Mouse (Mus musculus) neutrophil, adult 5-6 weeks (primary cell): ENCODE data around the gene Trpm6. TPM values are rescaled to one million over a fixed set of nuclear protein-coding genes. Genes with fewer than 3 reads are reported as not detected.

Experiments
- ATAC-seq: fragments of 151-379, 151-347 bp; 2 replicates; pipeline ENCODE4 v1.8.0; 2017; ENCODE audit warnings: mild to moderate bottlenecking, moderate TSS enrichment; ENCODE audit not compliant: insufficient number of reproducible peaks, poor library complexity, low FRiP score, severe bottlenecking; ENCODE audit errors: extremely low read depth
- total RNA-seq: library from RNA; stranded (forward); fragments of 200-1000 nt; gene quantifications from 2 replicates; pipeline ENCODE4 v1.2.3, GENCODE M21; 2017

Gene Trpm6
- total RNA-seq, 1 experiment from 2014 or later, result not detected

DNA sequence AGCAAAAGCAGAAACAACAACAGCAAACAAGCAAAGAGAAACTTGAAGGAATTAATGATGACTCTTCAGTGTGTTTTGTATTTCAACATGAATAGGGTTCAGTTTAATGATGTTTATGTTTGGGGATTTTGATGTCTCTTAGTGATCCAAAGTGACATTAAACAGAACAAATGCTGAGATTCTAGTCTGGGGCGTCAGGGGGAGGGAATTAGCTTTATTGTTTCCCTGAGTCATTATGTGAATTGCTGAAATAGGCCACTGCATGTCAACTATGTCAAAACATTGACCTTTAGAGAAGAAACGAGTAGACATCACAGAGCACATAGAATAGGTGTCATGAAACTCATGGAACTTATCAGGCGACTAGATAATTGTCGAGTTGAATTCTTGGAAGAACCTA, 129.5 kb downstream of the Trpm6 start:
- no peak for ATAC-seq

DNA sequence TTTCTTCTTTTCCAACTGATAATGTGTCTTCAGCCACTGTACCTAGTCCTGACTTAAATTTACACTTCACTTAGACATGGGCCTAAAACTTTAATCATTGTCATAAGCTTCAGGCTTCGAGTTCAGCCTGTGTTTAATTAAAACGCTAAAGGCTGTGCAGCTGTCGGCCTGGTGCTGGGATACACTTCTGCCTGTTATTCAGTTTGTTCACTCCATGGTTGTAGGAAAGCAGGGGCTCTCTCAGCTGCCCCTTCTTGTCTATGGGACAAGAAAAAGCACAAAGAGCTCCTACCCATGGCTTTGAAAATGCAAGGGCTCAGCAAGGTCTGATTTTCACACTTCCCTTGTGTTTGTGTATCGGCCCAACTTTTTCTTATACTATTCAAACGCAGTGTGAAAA, 131.4 kb downstream of the Trpm6 start:
- ATAC-seq, result no peak

DNA sequence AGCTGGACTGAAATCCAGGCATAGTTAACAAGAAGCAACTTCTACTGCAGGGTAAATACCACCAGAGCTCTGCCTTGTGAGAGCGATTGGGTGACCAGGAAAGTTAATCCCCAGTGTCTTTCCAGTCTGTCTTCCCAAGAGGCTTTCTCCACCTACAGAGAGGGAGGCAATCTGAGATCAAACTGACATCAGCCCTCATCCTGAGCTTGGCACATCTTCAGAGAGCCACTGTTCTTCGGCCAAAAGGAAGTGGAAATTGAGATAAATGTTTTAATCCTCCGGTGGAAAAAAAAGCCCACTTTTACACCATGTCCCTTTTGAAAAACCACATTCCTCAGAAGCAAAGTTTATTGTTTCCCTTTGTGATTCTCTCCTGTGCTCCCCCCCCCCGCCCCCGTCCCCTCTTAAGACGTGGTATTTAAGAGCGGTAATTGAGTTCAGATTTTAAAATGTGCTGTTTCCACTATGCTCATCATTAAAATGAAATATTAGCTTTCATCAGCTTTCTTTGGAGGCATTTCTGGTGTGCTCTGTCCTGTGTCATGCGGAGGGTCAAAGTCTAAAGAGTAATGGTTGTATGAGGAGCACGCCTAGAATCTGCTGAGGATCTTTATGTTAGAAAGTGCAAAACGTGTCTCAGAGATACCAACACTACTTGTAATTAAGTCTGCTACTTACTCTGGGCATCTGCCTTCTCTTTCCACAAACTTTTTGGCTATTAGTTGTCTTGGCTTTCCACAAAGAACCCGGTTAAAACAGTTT, 138.0 kb downstream of the Trpm6 start:
- no peak for ATAC-seq

DNA sequence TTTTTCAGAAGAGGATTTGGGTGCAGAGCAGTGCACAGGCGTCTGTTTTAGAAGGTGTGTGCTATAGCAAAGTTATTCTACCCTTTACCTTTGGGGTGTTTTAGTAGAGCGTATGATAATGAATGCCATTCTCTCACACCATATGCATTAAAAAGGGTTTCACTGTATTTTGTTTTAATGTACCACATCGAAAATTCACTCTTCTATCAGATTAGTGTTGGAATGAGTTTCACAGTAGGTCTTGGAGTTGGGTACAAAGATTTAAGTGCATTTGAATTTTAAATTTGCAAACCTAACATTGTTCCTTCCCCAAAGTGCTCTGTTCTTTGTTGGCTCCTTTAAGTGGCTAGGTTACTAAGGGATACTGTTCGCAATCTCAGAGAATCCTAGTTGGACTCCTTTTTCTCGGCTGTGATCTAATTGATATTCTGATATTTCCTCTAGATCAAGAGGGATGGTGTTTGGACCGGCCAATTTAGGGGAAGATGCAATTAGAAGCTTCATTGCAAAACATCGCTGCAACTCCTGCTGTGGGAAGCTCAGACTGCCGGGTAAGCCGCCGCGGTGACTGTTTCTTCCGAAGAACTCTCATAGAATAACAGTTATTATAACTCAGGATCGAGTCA, 138.8 kb downstream of the Trpm6 start:
- ATAC-seq, result no peak

DNA sequence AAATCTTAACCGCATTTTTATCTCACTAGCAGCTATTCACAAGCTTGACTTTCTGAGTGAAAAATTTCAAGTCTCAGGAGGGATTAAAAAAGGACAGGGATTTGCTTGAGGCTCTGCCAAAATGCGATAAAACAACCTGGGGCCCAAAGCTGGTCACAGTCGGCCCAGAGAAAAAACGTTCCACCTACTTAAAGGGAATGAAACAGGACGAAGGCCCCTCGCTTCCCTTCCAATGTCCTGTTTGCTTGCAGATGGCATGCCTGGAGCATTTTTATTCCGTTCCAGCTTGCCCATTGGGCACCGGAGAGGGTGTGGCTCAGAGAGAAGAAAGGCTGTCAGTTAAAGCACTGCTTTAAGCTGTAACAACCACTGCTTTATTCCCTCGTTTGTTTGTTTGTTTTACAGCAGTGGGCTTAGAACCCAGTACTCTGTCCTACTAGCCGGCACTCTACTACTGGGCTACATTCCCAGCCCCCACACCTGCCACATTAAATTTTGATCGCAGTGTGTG, 139.4 kb downstream of the Trpm6 start:
- ATAC-seq, result no peak

DNA sequence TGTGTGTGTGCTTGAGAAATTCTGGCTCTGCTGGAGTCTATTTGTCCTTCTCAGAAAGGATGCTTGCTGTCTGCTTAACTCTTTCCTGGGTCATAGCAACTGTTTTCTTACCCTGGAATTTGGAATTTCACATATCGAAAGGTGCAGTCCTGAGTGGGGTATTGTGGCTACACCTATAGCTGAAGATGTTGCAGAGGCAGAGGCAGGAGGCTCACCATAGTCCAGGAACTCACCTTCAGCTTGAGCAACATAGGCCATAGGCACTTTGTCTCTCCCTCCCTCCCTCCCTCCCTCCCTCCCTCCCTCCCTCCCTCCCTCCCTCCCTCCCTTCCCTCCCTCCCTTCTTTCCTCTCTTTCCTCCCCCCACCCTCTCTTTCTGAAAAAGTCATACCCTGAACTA, 139.8 kb downstream of the Trpm6 start:
- ATAC-seq, result no peak

DNA sequence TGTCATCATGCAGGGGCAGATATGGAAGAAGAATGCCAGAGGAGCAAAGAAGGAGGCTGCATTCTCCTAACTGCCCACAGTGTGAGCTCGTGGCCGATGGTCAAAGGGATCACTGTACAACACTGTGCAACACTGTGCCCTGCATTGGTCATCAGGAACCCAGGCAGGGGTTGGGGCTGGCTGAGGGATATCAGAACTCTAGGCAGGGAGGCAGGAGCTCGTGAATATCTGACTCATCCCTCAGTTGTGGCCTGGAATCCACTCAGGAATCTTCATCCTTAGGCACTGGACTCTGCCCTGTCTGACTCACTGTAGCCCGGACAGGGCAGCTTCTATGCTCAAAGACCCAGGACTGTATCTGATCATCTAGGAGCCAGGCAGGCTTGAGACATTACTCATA, 140.4 kb downstream of the Trpm6 start:
- ATAC-seq, result no peak

DNA sequence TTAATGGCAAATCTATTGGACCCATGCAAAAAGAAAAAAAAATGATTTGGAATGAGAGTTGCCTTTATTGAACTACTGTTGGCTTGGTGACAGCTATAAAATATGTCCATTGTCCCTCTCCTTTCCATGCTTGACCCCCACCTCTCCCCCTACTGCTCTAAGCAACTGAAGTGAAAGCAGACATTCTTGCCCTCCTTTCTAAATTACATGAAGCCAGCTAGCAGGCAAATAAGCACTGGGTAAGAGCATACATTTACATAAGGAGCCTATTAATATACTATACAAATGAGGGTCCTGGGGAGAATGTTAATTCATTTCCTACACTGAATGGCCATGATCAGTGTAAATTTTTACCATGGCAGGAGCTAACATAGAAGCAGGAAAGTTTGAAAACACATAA, 148.5 kb downstream of the Trpm6 start:
- no peak for ATAC-seq

DNA sequence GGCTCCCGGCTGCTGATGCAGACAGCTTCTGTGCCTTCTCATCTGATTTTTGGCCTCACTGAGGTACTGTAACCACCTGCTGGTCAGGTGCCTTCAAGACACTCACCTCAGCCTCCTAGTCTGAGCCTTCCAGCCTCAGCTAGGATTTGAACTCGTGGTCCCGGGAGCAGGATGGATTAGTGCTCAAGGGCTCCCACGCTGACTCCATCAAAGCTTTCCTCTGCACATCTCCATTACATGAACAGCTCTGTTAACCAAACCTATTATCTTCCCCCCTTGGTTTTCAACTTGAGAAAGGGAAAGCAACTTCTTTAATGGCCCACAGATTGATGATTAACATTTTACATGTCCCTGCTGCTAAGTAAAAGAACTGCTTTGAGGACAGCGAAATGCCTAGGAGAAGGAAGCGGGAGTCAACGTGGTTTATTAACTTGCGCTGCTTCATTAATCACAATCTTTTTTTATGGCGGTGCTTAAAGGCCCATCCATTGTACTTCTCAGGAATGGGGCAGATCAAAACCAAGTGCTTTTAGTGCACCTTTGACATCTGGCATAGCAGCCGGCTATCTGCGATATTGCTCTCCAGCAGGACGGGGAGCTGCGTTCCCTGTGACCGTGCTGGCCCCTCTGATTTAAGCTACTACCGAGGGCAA, 152.4 kb downstream of the Trpm6 start:
- ATAC-seq, result no peak

DNA sequence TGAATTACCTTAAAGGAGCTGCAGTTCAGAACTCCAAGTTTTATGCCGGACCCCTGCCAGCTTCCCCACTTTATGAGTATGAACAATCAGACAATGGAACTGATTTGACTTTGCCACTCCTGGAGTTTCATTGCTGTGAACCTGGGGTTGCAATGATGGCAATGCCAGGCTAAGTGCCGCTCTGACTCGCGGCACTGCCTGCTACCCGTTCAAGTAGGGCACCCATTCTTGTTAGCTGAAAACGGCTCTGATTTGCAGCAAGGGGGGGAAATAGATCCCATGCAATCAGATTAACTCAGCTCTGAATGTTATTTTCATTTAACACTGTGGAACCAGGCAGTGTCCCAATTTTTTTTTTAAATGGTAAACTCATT, 152.9 kb downstream of the Trpm6 start:
- no peak for ATAC-seq

DNA sequence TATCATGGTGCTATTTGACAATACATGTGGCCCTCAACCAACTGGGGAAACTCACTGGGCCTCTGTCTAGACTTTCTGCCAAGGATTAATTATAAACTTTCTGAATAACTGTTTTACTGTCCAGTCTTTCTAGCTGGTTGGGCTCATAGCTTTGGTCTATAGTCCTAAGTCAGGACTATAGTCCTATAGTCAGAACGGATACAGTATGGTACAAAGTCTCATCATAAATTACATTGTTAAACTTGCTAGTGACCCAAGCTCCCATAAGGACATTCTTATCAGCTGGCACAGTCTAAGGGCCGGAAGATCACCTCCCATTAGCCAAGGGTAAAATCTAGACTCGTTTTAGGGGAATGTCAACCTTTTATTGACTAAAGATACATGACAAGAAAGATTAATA, 155.7 kb downstream of the Trpm6 start:
- no peak for ATAC-seq

DNA sequence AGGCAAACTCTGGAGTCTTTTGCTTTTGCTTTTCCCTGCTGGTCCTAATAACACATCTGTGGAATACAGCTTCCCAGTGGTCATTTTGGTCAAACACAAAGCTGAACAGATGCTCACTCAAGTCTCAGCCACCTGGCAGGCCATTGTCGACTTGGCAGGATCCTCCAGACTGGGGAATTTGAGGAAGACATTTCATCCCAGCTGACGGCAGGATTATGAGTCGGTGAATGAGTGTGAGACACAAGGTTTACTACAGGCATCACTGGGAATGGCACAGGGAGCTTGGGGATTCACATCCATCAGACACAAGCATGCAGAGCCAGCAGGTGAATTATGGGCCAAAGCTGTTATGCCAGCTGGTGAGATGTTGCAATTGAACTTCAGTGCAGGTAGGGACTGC, 159.9 kb downstream of the Trpm6 start:
- ATAC-seq, result no peak

DNA sequence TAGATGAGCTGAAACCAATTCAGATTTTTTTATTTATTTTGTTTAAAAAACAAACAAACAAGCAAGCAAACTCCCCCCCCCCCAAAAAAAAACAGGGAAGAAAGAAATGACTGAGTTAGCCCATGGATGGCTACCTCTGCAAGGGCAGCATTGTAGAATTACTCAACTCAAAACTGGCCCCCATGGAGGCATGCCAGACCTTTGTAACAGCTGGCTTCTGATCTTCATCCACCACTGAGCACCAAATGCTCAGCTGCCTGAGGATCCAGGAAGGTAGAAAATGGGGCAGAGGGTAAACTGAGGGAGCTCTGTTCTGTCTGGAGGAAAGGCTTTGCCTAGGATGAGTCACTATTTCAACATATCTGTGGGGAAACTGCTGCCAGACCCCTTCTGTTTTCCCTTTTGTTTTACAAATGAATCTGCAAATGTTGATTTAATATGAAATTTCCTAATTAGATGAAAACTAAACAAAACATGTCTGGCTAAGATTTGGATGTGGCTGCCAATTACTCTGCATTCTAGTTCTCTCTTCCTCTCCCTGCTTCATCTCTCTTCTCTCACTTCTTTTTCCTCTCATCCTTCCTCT, 162.1 kb downstream of the Trpm6 start:
- ATAC-seq, result no peak

DNA sequence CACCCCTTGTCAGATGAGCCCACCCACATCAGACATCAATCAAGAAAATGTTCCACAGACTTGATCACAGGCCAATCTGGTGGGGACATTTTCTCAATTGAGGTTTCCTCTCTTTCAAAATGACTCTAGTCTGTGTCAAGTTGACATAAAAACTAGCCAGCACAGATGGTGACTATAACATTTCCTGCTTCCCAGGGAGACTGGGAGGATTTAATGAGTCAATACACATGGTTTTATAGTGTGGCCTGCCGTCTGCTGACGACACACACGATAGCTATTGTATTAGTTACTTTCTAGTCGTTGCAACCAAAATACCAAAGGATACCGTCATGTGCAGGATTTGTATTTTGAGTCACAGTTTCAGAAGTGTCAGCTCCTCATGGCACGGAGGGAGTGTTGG, 191.6 kb downstream of the Trpm6 start:
- no peak for ATAC-seq

Other genes with a start within 250 kb of the Trpm6 start
- 401 and 405 TPM in 2 replicates for gene Ostf1, start 118.2 kb upstream of the Trpm6 start, total RNA-seq
- 15.2 and 16.5 TPM in 2 replicates for gene Nmrk1, start 118.0 kb upstream of the Trpm6 start, total RNA-seq
- 9.1 and 9.4 TPM in 2 replicates for gene Carnmt1, start 79.2 kb upstream of the Trpm6 start, total RNA-seq
- gene D030056L22Rik, start 36.8 kb upstream of the Trpm6 start, total RNA-seq, result 9.3 and 12.6 TPM in 2 replicates